Mouse (Mus musculus) lung, embryonic 14.5 days (tissue): ENCODE data around the gene Mrpl52. TPM values are rescaled to one million over a fixed set of nuclear protein-coding genes. Genes with fewer than 3 reads are reported as not detected.

Experiments
- ATAC-seq: fragments of 200-750 bp; cut with Nextera tagmentation; 2 replicates; pipeline ENCODE4 v1.8.0; 2017; ENCODE audit warnings: mild to moderate bottlenecking, moderate TSS enrichment, moderate library complexity; ENCODE audit not compliant: insufficient read depth
- DNase-seq: peaks from one replicate; pipeline ENCODE4 v3.0.0-alpha.2; 2015
- H3K27ac ChIP-seq: fragments of 300-500 bp; sonication (generic); 2 replicates; pipeline ENCODE4 v1.5.1; 2014; ENCODE audit warnings: low read depth, mild to moderate bottlenecking, moderate library complexity
- H3K27me3 ChIP-seq: fragments of 300-500 bp; sonication (generic); 2 replicates; pipeline ENCODE4 v1.6.1; 2014; ENCODE audit warnings: low read length, control low read depth; ENCODE audit not compliant: insufficient read depth
- H3K36me3 ChIP-seq: fragments of 300-500 bp; sonication (generic); 2 replicates; pipeline ENCODE4 v1.6.1; 2014; ENCODE audit warnings: control low read depth; ENCODE audit not compliant: insufficient read depth
- H3K4me1 ChIP-seq: fragments of 300-500 bp; sonication (generic); 2 replicates; pipeline ENCODE4 v1.6.1; 2014; ENCODE audit warnings: antibody characterized with exemption, control low read depth; ENCODE audit not compliant: insufficient read depth
- H3K4me2 ChIP-seq: fragments of 300-500 bp; sonication (generic); 2 replicates; pipeline ENCODE4 v1.6.1; 2014; ENCODE audit warnings: mild to moderate bottlenecking
- H3K4me3 ChIP-seq: fragments of 300-500 bp; sonication (generic); 2 replicates; pipeline ENCODE4 v1.5.1; 2014; ENCODE audit warnings: low read depth, low read length
- H3K9ac ChIP-seq: fragments of 300-500 bp; sonication (generic); 2 replicates; pipeline ENCODE4 v1.6.1; 2014
- H3K9me3 ChIP-seq: fragments of 300-500 bp; sonication (generic); 2 replicates; pipeline ENCODE4 v1.6.1; 2016; ENCODE audit warnings: low read depth, low read length, control low read depth
- CTCF ChIP-seq: IDR thresholded peaks from 2 replicates; pipeline ENCODE4 v1.5.1; 2016; ENCODE audit warnings: antibody characterized with exemption, low read depth
- WGBS: fragments of 180-500 bp; shearing (Covaris S2); extraction: QIAGEN DNeasy Blood & Tissue Kit; methylation state at CpG from one replicate; pipeline ENCODE4 v1.1.7; 2014; 5-methylcytosine and 5-hydroxymethylcytosine counted together
- polyA plus RNA-seq: library from polyadenylated mRNA; unstranded; fragments of >200 nt; fragmentation: Nextera tagmentation; extraction: Ambion mirVana; gene quantifications from 2 replicates; pipeline ENCODE4 v1.2.1, GENCODE M21; 2014

The Mrpl52 gene
- polyA plus RNA-seq, 1 experiment from 2014 or later: 274 TPM

DNA sequence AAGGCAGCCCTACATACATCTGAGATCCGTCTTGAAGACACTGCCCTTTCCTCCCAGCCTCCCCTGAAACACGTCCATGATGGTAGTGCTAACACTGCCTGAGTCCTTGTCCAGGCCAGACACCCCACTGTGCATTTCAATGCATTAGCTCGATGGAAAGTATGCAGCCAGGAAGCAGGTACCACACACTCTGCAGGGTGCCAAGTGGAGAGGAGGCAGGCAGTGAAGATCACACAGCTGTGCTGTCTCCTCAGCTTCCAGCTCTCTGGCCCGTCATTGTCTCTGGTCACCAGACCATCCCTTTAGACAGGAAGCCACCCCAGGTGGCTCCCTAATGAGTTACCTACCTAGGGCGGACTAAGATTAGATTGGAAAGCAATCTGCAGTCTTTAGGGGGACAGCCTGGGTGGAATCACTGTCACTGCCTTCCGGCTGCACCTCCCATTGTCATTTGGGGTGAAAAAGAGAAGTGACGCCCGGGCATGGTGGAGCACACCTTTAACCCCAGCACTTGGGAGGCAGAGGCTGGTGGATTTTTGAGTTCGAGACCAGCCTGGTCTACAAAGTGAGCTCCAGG, 14.6 kb upstream of the Mrpl52 start:
- no peak overlapping the region for H3K27ac ChIP-seq
- WGBS: 67% methylated on average over 9 of the region's 9 CpGs

GRCm38 (mm10) chr14:54412629-54413170, 14.0 kb upstream of the Mrpl52 start:
- no peak for ATAC-seq

More for the DNA sequence above, 14.6 kb upstream of the Mrpl52 start:
- Histone ChIP-seq H3K36me3 (no peaks in the 10 kb centered on the region), H3K4me3 (no peak overlapping the region), H3K9ac (no peak overlapping the region), H3K27me3 (no peaks in the 10 kb centered on the region), H3K4me1 (peaks cover 25% of the 10 kb centered on the region), H3K4me2 (no peak overlapping the region), H3K9me3 (no peaks in the 10 kb centered on the region)
- no peak for ATAC-seq
- DNase-seq: no peak
- TF ChIP-seq CTCF: no peak

DNA sequence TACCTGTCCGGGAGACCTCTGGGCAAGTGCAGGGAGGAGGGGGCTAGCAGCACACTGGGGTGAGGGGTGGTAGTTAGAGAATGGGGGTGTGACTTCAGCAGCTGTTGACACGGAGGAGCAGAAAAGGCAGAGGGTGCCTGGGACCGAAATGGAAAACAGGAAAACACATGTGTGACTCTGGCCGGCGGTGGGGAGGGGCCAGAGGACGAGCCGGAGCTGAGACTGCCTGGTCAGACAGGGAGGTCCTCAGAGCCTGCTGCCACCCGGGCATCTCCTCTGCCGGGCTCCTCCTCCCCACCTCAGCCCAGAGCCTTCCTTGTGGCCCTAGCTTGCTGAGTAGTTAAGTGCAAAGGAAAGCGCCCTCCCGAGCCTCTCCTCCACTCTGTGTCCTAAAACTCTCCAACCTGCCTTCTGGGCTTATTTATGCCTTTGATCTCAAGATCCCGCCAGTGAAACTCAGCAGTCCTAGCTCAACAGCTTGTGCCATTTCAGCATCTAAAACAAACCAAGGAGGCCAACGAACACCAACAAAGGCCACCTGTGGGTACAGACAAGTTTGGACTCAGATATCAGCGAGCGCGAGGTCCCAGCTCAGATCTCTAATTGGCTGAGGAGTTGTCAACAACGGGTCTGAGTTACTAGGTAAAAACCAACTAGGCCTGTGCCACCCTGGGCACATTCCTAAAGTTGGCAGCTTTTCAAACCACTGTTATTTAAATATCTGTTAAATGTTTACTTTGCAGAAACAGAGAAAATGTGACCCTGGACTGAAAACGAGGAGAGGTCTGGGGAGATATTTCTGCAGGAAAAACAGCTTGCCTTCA, 12.6 kb upstream of the Mrpl52 start:
- H3K9ac ChIP-seq: peak overlapping the region; percentile 42
- no peaks in the 10 kb centered on the region for H3K36me3 ChIP-seq
- H3K4me2 ChIP-seq: peak overlapping the region; percentile 56
- H3K4me1 ChIP-seq: peaks cover 33% of the 10 kb centered on the region
- H3K27ac ChIP-seq: peak overlapping the region; percentile 86
- DNase-seq (peak; percentile 65), ATAC-seq (peak; percentile 58)
- no peaks in the 10 kb centered on the region for H3K27me3 ChIP-seq
- H3K4me3 ChIP-seq: peak overlapping the region; percentile 10; the same call in 1 of the 2 replicates
- 8% methylated on average over 18 of the region's 18 CpGs for WGBS
- TF ChIP-seq CTCF: no peak
- H3K9me3 ChIP-seq: no peaks in the 10 kb centered on the region

More at GRCm38 (mm10) chr14:54412629-54413170, 14.0 kb upstream of the Mrpl52 start:
- WGBS: 53% methylated on average over 2 of the region's 2 CpGs
- Histone ChIP-seq H3K4me1 (peaks cover 31% of the 10 kb centered on the region), H3K9me3 (no peaks in the 10 kb centered on the region), H3K27ac (no peak overlapping the region), H3K36me3 (no peaks in the 10 kb centered on the region), H3K27me3 (no peaks in the 10 kb centered on the region), H3K9ac (peak overlapping the region; percentile 4; the same call in 1 of the 2 replicates), H3K4me2 (peak overlapping the region; percentile 56; the same call in 1 of the 2 replicates), H3K4me3 (no peak overlapping the region)
- peak; percentile 84 for DNase-seq
- TF ChIP-seq CTCF: peak; percentile 91

- DNase-seq: peak; percentile 51
- 19% methylated on average over 13 of the region's 13 CpGs for WGBS
- H3K4me3 ChIP-seq: no peak overlapping the region
- H3K27me3 ChIP-seq: no peaks in the 10 kb centered on the region
- peak; percentile 26; the same call in 1 of the 2 replicates for ATAC-seq
- peaks cover 30% of the 10 kb centered on the region for H3K4me1 ChIP-seq
- peak overlapping the region; percentile 23; the same call in 1 of the 2 replicates for H3K4me2 ChIP-seq
- no peaks in the 10 kb centered on the region for H3K9me3 ChIP-seq
- TF ChIP-seq CTCF: no peak
- H3K36me3 ChIP-seq: no peaks in the 10 kb centered on the region
- peak overlapping the region; percentile 80 for H3K27ac ChIP-seq
- H3K9ac ChIP-seq: no peak overlapping the region
These were observed 11.3 kb upstream of the Mrpl52 start for GRCm38 (mm10) chr14:54415241-54416020.

DNA sequence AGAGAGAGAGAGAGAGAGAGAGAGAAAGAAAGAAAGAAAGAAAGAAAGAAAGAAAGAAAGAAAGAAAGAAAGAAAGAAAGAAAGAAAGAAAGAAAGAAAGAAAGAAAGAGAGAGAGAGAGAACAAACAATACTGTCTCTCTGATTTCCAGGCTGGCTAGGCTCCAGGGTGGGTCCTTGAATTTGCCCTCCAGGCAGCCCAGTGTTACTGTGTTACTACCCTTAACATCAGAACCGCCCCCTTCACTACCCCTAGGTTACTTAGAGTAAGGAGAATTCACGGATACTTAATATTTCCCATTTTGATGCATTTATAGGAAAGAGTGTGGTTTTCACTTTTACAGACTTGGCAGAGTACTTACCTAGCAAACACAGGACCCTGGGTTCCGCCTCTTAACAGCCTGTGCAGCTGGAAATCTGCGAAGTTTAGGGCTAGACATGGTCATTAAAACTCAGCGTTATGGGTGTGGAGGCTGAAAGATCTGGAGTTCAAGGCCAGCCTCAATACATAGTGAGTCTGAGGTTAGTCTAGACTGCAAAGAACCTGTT, 10.4 kb upstream of the Mrpl52 start:
- DNase-seq (peak; percentile 19), ATAC-seq (no peak)
- no peaks in the 10 kb centered on the region for H3K9me3 ChIP-seq
- 44% methylated on average over 5 of the region's 5 CpGs for WGBS
- no peaks in the 10 kb centered on the region for H3K36me3 ChIP-seq
- H3K4me2 ChIP-seq: no peak overlapping the region
- H3K27me3 ChIP-seq: no peaks in the 10 kb centered on the region
- H3K4me3 ChIP-seq: no peak overlapping the region
- TF ChIP-seq CTCF: no peak
- no peak overlapping the region for H3K9ac ChIP-seq
- H3K27ac ChIP-seq: peak overlapping the region; percentile 12; the same call in 1 of the 2 replicates
- H3K4me1 ChIP-seq: peaks cover 27% of the 10 kb centered on the region

DNA sequence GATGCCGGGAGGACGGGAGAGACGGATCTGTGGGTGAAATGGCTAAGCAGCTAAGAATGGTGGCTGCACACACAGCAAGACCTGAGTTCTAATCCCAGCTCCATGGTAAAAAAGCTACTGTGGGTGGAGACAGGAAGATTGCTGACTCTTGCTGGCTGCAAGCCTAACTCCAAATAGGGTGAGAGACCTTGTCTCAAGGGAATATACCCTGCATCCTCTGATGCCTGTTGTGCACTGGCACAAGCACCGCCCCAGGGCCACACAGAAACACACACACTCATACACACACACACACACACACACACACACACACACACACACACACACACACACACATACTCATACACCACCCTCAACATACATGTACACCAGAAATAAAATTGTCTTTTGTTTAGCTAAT, 9.9 kb upstream of the Mrpl52 start:
- Histone ChIP-seq H3K4me3 (no peak overlapping the region), H3K9ac (no peak overlapping the region), H3K36me3 (no peaks in the 10 kb centered on the region), H3K9me3 (no peaks in the 10 kb centered on the region), H3K4me2 (no peak overlapping the region), H3K27me3 (no peaks in the 10 kb centered on the region), H3K4me1 (peaks cover 27% of the 10 kb centered on the region), H3K27ac (no peak overlapping the region; the same call in 1 of the 2 replicates)
- 86% methylated on average over 4 of the region's 4 CpGs for WGBS
- TF ChIP-seq CTCF: no peak
- ATAC-seq (no peak), DNase-seq (no peak)
